Mouse (Mus musculus) liver, embryonic 12.5 days (tissue): ENCODE data around the gene Ptp4a2. TPM values are rescaled to one million over a fixed set of nuclear protein-coding genes. Genes with fewer than 3 reads are reported as not detected.
A peak's percentile ranks its signal among the peaks of the same experiment; 100 is the strongest.
"Not testable (repeated sequence)": the region's sequence is repeated elsewhere in the genome, so short reads cannot be mapped to it uniquely, and the experiment has no call there.

ENCODE experiments used
- ATAC-seq: fragments of 200-750 bp; cut with Nextera tagmentation; 2 replicates; pipeline ENCODE4 v1.8.0; 2017; ENCODE audit warnings: moderate number of reproducible peaks, mild to moderate bottlenecking, moderate library complexity
- H3K27ac ChIP-seq: fragments of 300-500 bp; sonication (generic); 2 replicates; pipeline ENCODE4 v1.5.1; 2016; ENCODE audit warnings: mild to moderate bottlenecking
- H3K27me3 ChIP-seq: fragments of 300-500 bp; sonication (generic); replicated peaks from 2 replicates; pipeline ENCODE4 v1.6.1; 2016; ENCODE audit warnings: mild to moderate bottlenecking, moderate library complexity
- H3K36me3 ChIP-seq: fragments of 300-500 bp; sonication (generic); 2 replicates; pipeline ENCODE4 v1.6.1; 2016; ENCODE audit warnings: mild to moderate bottlenecking, moderate library complexity
- H3K4me1 ChIP-seq: fragments of 300-500 bp; sonication (generic); 2 replicates; pipeline ENCODE4 v1.6.1; 2016
- H3K4me2 ChIP-seq: fragments of 300-500 bp; sonication (generic); 2 replicates; pipeline ENCODE4 v1.6.1; 2016; ENCODE audit warnings: mild to moderate bottlenecking, moderate library complexity
- H3K4me3 ChIP-seq: fragments of 300-500 bp; sonication (generic); 2 replicates; pipeline ENCODE4 v1.5.1; 2016; ENCODE audit warnings: mild to moderate bottlenecking, moderate library complexity
- H3K9ac ChIP-seq: fragments of 300-500 bp; sonication (generic); 2 replicates; pipeline ENCODE4 v1.6.1; 2016; ENCODE audit warnings: mild to moderate bottlenecking, moderate library complexity
- H3K9me3 ChIP-seq: fragments of 300-500 bp; sonication (generic); replicated peaks from 2 replicates; pipeline ENCODE4 v1.6.1; 2016; ENCODE audit warnings: mild to moderate bottlenecking, moderate library complexity
- WGBS: fragments of 180-500 bp; shearing (Covaris S2); methylation state at CpG from one replicate; pipeline ENCODE4 v1.1.7; 2016; ENCODE audit not compliant: insufficient replicate concordance; 5-methylcytosine and 5-hydroxymethylcytosine counted together
- polyA plus RNA-seq: library from polyadenylated mRNA; unstranded; fragments of >200 nt; fragmentation: Nextera tagmentation; extraction: Ambion mirVana; gene quantifications from 2 replicates; pipeline ENCODE4 v1.2.1, GENCODE M21; 2016

The Ptp4a2 gene
- polyA plus RNA-seq, 1 experiment from 2014 or later, result 229 TPM

DNA sequence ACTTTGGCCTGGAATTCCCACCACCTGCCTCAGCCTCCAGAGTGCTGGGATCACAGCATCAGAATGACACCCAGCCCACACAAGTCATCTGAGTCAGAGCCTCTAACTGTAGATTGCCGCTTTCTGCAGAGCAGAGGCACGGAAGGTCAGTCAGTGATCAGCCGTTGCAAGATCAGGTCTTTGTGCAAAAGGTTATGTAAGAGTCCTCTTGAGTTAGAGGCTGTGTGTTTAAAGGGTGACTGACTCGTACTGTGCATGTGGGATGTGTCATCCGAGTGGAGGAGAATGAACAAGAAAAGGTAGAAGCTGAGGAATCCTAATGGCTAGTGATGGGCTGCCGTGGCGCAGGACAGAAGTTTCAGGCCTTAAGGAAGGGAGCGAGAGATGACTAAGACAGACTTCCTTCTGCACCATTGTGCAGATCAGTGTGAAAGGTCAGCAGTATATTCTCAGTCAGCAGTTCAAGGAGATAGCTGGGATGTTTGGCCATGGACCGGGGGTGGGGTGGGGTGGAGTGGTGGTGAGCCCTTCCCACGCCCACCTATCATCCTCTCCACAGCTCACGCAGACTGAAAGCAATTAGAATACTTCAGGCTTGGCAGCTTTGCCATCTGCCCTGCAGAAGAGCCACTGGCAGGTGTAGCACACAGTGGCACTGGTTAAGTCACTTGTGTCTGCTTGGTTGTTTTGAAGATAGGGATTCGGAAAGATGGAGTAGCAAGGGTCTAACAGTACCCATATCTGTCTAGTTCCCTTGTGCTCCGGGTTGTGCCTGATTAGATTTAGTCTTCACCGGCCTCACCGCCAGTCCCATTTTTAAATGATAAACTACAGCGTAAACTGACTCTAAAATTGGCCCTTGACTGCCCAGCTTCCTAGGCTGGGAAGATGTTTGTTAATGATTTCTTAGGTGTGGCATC is 44.3 kb downstream of the Ptp4a2 start:
- peak overlapping the region; percentile 27; the same call in 1 of the 2 replicates for H3K27ac ChIP-seq
- peaks cover 16% of the 10 kb centered on the region for H3K36me3 ChIP-seq
- H3K9ac ChIP-seq, result 0 out of 2 replicates have a peak overlapping the region, but pooled peaks have one; percentile 10
- peak; percentile 83 for ATAC-seq
- no peaks in the 10 kb centered on the region for H3K27me3 ChIP-seq
- 49% methylated on average over 16 of the region's 16 CpGs for WGBS
- no peaks in the 10 kb centered on the region for H3K9me3 ChIP-seq
- peak overlapping the region; percentile 32 for H3K4me2 ChIP-seq
- H3K4me3 ChIP-seq, result no peak overlapping the region
- peaks cover 34% of the 10 kb centered on the region for H3K4me1 ChIP-seq

DNA sequence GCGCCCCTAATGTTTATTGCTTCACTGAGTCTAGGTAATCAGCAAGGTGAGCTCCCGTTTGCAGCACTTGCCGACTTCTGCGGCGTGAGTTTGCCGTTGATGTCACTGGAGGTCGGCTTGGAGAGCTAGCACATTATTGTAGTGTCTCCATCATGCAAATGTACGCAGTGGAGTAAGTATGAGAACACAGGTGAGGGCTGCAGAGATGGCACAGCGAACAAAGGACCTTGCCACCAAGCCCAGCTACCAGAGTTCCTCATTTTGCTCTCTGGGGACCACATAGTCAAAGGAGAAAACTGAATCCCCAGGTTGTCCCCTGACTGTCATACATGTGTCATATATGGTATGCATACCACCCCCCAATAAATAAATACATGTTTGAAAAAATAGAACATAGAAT is 49.4 kb downstream of the Ptp4a2 start:
- H3K27me3 ChIP-seq, result no peaks in the 10 kb centered on the region
- no peak overlapping the region for H3K27ac ChIP-seq
- H3K4me3 ChIP-seq, result no peak overlapping the region
- ATAC-seq, result no peak
- H3K36me3 ChIP-seq, result no peaks in the 10 kb centered on the region
- 88% methylated on average over 9 of the region's 9 CpGs for WGBS
- no peak overlapping the region for H3K4me2 ChIP-seq
- H3K4me1 ChIP-seq, result peaks cover 11% of the 10 kb centered on the region
- H3K9ac ChIP-seq, result no peak overlapping the region
- H3K9me3 ChIP-seq, result no peaks in the 10 kb centered on the region

DNA sequence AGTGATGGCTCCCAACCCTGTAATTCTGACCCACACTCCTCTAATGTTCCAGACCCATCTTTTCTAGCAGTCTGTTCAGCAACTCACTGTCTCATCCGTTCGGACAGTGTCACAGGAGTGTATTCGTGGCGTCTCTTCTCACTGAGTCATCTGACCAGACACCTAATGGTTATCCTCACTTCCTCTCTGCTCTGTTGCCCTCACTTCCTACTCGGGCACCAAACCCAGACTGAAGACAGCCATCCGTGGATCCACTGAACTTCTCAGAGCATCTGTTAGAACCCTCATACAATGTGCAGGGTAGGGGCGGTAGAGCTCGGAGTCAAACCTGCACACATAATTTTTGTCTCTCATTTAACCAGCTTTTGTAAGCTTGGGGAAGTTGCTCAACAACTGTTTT is 50.4 kb downstream of the Ptp4a2 start:
- no peak for ATAC-seq
- H3K27ac ChIP-seq, result no peak overlapping the region
- no peak overlapping the region for H3K9ac ChIP-seq
- H3K9me3 ChIP-seq, result no peaks in the 10 kb centered on the region
- 45% methylated on average over 8 of the region's 8 CpGs for WGBS
- no peaks in the 10 kb centered on the region for H3K27me3 ChIP-seq
- no peak overlapping the region for H3K4me3 ChIP-seq
- no peaks in the 10 kb centered on the region for H3K36me3 ChIP-seq
- H3K4me2 ChIP-seq, result no peak overlapping the region
- H3K4me1 ChIP-seq, result peaks cover 2% of the 10 kb centered on the region

DNA sequence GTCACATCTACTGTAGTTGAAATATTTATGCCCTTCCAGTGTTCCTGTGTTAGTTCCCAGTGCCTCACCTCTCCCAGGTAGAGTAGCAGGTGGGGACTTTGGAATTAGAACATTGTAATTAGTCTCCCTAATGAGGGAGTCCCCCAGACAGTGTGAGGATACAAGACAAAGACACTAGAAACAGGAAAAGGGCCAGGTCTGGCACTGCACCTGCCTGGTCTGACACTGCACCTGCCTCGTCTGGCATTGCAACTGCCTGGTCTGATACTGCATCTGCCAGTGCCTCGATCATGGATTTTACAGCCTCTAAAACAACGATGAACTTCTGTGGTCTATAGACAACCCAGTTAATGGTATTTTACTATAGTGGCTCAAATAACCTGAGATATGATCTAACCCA is 51.3 kb downstream of the Ptp4a2 start:
- no peak overlapping the region for H3K4me3 ChIP-seq
- ATAC-seq, result no peak
- H3K36me3 ChIP-seq, result no peaks in the 10 kb centered on the region
- no peak overlapping the region for H3K27ac ChIP-seq
- no peak overlapping the region for H3K4me2 ChIP-seq
- WGBS, result 73% methylated on average over 3 of the region's 3 CpGs
- H3K4me1 ChIP-seq, result no peaks in the 10 kb centered on the region
- no peak overlapping the region for H3K9ac ChIP-seq
- H3K9me3 ChIP-seq, result no peaks in the 10 kb centered on the region
- H3K27me3 ChIP-seq, result no peaks in the 10 kb centered on the region

DNA sequence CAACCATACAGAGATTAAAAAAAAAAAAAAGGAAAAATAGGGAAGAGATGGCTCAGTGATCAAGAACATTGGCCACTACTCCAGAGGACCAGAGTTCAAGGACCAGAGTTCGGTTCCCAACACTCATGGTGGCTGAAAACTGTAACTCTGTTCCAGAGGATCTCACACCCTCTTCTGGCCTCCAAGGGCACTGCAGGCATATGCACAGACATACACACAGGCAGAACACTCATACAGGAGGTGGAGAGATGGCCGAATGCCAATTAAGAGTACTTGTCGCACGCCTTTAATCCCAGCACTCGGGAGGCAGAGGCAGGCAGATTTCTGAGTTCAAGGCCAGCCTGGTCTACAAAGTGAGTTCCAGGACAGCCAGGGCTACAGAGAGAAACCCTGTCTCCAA is 55.2 kb downstream of the Ptp4a2 start:
- not testable (repeated sequence) for H3K36me3 ChIP-seq, H3K27ac ChIP-seq, H3K4me1 ChIP-seq, H3K4me3 ChIP-seq, ATAC-seq, H3K9me3 ChIP-seq, H3K9ac ChIP-seq, H3K27me3 ChIP-seq, H3K4me2 ChIP-seq
- 91% methylated on average over 5 of the region's 5 CpGs for WGBS

DNA sequence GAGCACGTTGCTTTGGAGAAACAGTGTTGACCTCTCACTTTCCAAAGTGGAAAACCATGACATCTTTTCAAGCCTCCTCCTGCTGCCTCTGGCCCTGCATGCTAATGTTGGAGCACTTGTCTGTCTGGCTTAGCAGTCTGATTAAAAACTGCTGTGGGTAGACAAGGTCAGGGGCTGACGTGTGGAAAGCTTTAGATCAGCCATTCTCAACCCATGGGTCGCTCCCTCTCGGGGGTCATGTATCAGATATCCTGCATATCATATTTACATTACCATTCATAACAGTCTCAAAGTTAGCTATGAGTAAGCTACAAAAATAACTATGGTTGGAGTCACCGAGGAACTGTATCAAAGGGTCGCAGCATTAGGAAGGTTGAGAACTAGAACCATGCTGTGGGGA is 57.2 kb downstream of the Ptp4a2 start:
- no peak overlapping the region for H3K4me3 ChIP-seq
- H3K4me2 ChIP-seq, result no peak overlapping the region
- H3K9me3 ChIP-seq, result no peaks in the 10 kb centered on the region
- no peaks in the 10 kb centered on the region for H3K27me3 ChIP-seq
- H3K36me3 ChIP-seq, result no peaks in the 10 kb centered on the region
- H3K27ac ChIP-seq, result no peak overlapping the region
- 52% methylated on average over 6 of the region's 6 CpGs for WGBS
- H3K9ac ChIP-seq, result no peak overlapping the region
- ATAC-seq, result no peak
- H3K4me1 ChIP-seq, result peaks cover 6% of the 10 kb centered on the region; the same call in 1 of the 2 replicates

DNA sequence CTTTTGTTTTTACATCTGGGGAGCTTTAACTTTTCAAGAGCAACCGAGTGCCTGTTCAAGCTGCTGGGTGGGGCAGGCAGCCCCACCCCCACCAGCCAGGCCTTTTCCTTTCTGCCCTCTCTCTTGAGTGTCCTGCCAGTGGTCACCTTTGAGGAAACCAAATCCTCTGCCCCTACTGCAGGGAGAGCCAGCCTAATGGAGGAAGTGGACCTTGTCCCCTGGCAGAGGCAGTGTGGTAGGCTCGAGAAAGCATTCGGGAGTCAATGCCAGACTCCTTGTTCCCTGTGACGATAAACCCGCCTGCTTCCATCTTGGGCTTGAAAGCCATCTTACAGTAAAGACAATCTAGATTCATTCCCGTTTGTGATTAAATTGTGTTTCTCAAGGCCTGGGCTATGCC is 59.5 kb downstream of the Ptp4a2 start:
- H3K27me3 ChIP-seq, result no peaks in the 10 kb centered on the region
- H3K4me2 ChIP-seq, result no peak overlapping the region
- H3K4me3 ChIP-seq, result no peak overlapping the region
- H3K9me3 ChIP-seq, result no peaks in the 10 kb centered on the region
- no peak for ATAC-seq
- 73% methylated on average over 6 of the region's 6 CpGs for WGBS
- H3K36me3 ChIP-seq, result no peaks in the 10 kb centered on the region
- no peak overlapping the region for H3K9ac ChIP-seq
- no peak overlapping the region for H3K27ac ChIP-seq
- H3K4me1 ChIP-seq, result peaks cover 13% of the 10 kb centered on the region

DNA sequence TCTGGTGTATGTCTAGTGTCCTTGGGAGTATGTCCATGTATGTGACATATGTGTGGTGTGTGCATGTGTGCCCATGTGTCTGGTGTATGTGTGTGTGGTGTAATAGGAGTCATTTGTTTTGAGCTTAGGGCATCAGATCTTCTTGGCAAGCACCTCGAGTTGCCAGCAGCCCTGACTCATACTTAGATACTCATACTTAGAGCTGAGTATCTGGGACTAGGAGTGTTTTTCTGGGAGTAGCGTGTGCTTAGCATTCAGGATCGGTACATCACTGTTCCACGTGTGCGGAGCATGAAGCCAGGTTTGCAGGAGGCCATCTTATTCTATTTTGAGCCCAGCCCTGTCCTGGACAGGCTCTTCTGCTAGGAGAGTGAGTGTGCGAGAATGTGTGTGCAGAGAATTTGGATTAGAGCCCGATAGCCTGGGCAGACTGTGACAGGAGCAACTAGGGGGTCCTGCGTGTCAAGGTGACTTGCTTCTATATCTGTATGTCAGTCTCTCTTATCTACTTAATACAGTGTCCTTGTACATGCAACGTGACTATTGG is 61.4 kb downstream of the Ptp4a2 start:
- no peak overlapping the region for H3K4me2 ChIP-seq
- no peak overlapping the region for H3K4me3 ChIP-seq
- H3K9ac ChIP-seq, result no peak overlapping the region
- H3K27me3 ChIP-seq, result no peaks in the 10 kb centered on the region
- H3K36me3 ChIP-seq, result no peaks in the 10 kb centered on the region
- H3K27ac ChIP-seq, result no peak overlapping the region
- peaks cover 22% of the 10 kb centered on the region for H3K4me1 ChIP-seq
- H3K9me3 ChIP-seq, result no peaks in the 10 kb centered on the region
- WGBS, result 67% methylated on average over 9 of the region's 9 CpGs
- no peak for ATAC-seq

DNA sequence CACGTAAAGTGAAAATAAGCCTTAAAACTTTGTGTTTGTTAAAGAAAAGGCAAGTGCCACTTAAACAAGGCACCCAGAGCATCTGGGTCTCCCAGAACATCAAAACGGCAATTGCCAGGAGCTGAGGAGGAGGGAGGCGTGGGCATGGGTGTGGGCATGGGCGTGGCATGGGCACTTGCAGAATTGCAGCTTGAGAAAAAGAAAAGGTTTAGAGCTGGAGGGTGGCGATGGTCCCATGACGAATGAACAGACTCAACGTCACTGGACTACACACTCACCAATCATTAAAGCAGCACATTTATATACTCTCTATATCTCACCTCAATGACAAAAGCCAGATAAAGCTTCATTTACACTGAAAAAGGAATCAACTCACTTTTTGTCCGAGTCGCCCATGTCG is 63.8 kb downstream of the Ptp4a2 start:
- no peak overlapping the region for H3K27ac ChIP-seq
- no peak overlapping the region for H3K4me3 ChIP-seq
- no peak overlapping the region for H3K4me2 ChIP-seq
- no peaks in the 10 kb centered on the region for H3K27me3 ChIP-seq
- H3K36me3 ChIP-seq, result no peaks in the 10 kb centered on the region
- H3K4me1 ChIP-seq, result peaks cover 25% of the 10 kb centered on the region
- no peak overlapping the region for H3K9ac ChIP-seq
- H3K9me3 ChIP-seq, result no peaks in the 10 kb centered on the region
- 76% methylated on average over 10 of the region's 10 CpGs for WGBS
- no peak for ATAC-seq

DNA sequence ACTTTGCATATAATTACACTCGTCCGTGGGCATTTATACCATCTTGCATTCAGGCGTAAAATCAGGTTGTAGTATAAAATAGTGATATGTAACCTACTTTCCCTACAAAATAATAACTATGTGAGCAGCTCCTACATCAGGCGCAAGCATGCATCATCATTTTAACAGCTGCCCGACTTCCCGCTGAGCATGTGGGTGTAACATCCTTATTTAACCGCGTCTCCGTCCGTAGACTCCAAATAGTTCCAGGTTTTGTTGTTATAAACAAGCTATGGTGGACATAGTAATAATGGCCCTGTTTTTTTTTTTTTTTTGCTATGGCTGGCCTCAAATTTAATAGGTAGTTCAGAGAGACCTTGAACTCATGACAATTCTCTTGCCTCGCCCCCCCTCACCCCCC is 64.4 kb downstream of the Ptp4a2 start:
- no peak for ATAC-seq
- Histone ChIP-seq H3K9me3 (no peaks in the 10 kb centered on the region), H3K9ac (no peak overlapping the region), H3K4me2 (no peak overlapping the region), H3K36me3 (no peaks in the 10 kb centered on the region), H3K4me1 (peaks cover 25% of the 10 kb centered on the region), H3K27ac (no peak overlapping the region), H3K27me3 (no peaks in the 10 kb centered on the region), H3K4me3 (no peak overlapping the region)
- 79% methylated on average over 11 of the region's 11 CpGs for WGBS

DNA sequence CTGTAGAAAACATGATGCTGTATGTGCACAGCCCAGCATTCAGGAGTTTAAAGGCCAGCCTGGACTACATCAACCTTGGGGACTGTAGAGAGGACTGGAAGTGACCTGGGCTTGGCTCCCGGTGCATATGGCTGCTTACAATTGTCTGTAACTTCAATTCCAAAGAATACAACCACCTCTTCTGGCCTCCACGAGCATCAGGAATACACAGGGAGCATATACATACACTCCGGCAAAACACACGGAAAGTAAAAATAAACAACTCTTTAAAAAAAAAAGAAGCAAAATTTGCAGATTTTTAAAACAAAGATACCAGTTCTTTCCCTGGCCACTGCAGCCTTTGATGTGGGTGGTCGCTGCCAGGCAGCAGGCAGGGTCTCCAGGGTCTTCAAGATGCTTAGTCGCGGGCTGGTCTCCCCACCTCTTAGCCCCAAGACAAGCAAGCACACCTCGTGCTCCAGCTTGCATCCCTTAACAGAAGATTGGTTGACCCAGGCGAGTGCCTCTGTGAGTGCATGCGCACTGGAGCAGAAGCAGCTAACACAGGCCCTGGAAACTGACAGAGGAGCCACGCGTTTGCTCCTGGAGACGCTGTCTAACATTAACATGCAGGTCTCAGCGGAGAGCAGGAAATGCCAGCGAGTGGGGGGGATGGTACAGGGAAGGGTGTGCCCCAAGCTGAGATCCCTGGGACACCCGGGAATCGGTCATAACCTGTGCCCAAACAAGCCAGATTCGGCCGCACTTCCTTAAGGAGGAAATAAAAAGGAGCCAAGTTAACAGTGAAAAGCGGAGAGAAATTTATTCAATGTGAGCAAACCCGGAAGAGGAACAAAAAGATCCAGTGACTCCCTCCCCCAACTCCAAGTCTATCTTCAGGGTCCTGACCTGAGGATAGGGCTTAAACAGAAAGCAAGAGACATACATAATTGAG is 66.1 kb downstream of the Ptp4a2 start:
- ATAC-seq, result peak; percentile 68
- Histone ChIP-seq H3K9me3 (no peaks in the 10 kb centered on the region), H3K9ac (peak overlapping the region; percentile 58), H3K4me2 (peak overlapping the region; percentile 68), H3K27ac (peak overlapping the region; percentile 75), H3K4me3 (peak overlapping the region; percentile 50), H3K36me3 (no peaks in the 10 kb centered on the region), H3K4me1 (peaks cover 35% of the 10 kb centered on the region), H3K27me3 (no peaks in the 10 kb centered on the region)
- WGBS, result 17% methylated on average over 21 of the region's 21 CpGs
